Mouse (Mus musculus) myocyte (in vitro differentiated cells): ENCODE results near the gene Smg6. TPM values are rescaled to one million over a fixed set of nuclear protein-coding genes. Genes with fewer than 3 reads are reported as not detected.

ENCODE experiments used
- H3K27me3 ChIP-seq: one replicate; pipeline ENCODE4 v1.6.1; 2011; ENCODE audit not compliant: control insufficient read depth, insufficient read depth, insufficient read length
- H3K36me3 ChIP-seq: one replicate; pipeline ENCODE4 v1.6.1; 2011; ENCODE audit not compliant: control insufficient read depth, insufficient read depth
- H3K4me2 ChIP-seq: one replicate; pipeline ENCODE4 v1.6.1; 2011; ENCODE audit warnings: low read depth, control low read depth
- H3K4me3 ChIP-seq: one replicate; pipeline ENCODE4 v1.5.1; 2011; ENCODE audit warnings: mild to moderate bottlenecking, control low read depth, moderate library complexity
- H3K79me2 ChIP-seq: one replicate; pipeline ENCODE4 v1.6.1; 2011; ENCODE audit not compliant: control insufficient read depth, insufficient read depth
- H3ac ChIP-seq: one replicate; pipeline ENCODE4 v1.6.1; 2011; ENCODE audit not compliant: control insufficient read depth, insufficient read length
- CEBPB ChIP-seq: IDR thresholded peaks from 2 replicates; pipeline ENCODE4 v1.6.1; 2011; ENCODE audit warnings: mild to moderate bottlenecking, moderate library complexity; ENCODE audit not compliant: poor library complexity, insufficient read depth, severe bottlenecking
- E2F4 ChIP-seq: IDR thresholded peaks from one replicate; pipeline ENCODE4 v1.6.1; 2011; ENCODE audit warnings: mild to moderate bottlenecking, control low read depth, moderate library complexity; ENCODE audit not compliant: insufficient read depth
- MAX ChIP-seq: IDR thresholded peaks from one replicate; pipeline ENCODE4 v1.6.1; 2011; ENCODE audit warnings: low read depth, mild to moderate bottlenecking, control low read depth
- MYOD1 ChIP-seq, 3 experiments: IDR thresholded peaks; one replicate each; pipeline ENCODE4 v1.6.1; 2011; ENCODE audit warnings: control low read depth in 2 of 3, low read depth in 2 of 3, mild to moderate bottlenecking in 2 of 3, moderate library complexity in 1 of 3; ENCODE audit not compliant: insufficient read length in 2 of 3, control insufficient read depth in 1 of 3
- MYOG ChIP-seq, 3 experiments: IDR thresholded peaks; one replicate each; pipeline ENCODE4 v1.6.1; 2011; ENCODE audit warnings: control low read depth in 2 of 3, low read depth in 2 of 3, mild to moderate bottlenecking in 2 of 3; ENCODE audit not compliant: insufficient read length in 2 of 3, control insufficient read depth in 1 of 3, insufficient read depth in 1 of 3
- POLR2A ChIP-seq: IDR thresholded peaks from one replicate; pipeline ENCODE4 v1.6.1; 2011; ENCODE audit warnings: low read depth, mild to moderate bottlenecking, control low read depth, moderate library complexity; ENCODE audit not compliant: insufficient read length
- POLR2AphosphoS2 ChIP-seq: IDR thresholded peaks from one replicate; pipeline ENCODE4 v1.6.1; 2011; ENCODE audit warnings: low read depth, control low read depth; ENCODE audit not compliant: insufficient read length
- REST ChIP-seq: IDR thresholded peaks from one replicate; pipeline ENCODE4 v1.6.1; 2011; ENCODE audit warnings: mild to moderate bottlenecking, control low read depth, moderate library complexity; ENCODE audit not compliant: insufficient read depth, insufficient read length
- SRF ChIP-seq: IDR thresholded peaks from one replicate; pipeline ENCODE4 v1.6.1; 2011; ENCODE audit warnings: low read depth; ENCODE audit not compliant: control insufficient read depth, insufficient read length
- TCF12 ChIP-seq: IDR thresholded peaks from one replicate; pipeline ENCODE4 v1.6.1; 2011; ENCODE audit warnings: mild to moderate bottlenecking, control low read depth; ENCODE audit not compliant: poor library complexity, insufficient read depth, severe bottlenecking
- TCF3 ChIP-seq: IDR thresholded peaks from one replicate; pipeline ENCODE4 v1.6.1; 2011; ENCODE audit warnings: low read depth, control low read depth; ENCODE audit not compliant: insufficient read length
- USF1 ChIP-seq: IDR thresholded peaks from one replicate; pipeline ENCODE4 v1.6.1; 2011; ENCODE audit warnings: low read depth, mild to moderate bottlenecking, control low read depth, moderate library complexity
- polyA plus RNA-seq: library from polyadenylated mRNA; unstranded; fragments of >200 nt; fragmentation: generic; extraction: Trizol; gene quantifications from one replicate; pipeline ENCODE4 v1.2.1, GENCODE M21; 2012; ENCODE audit warnings: missing spikeins

The Smg6 gene
- polyA plus RNA-seq, 1 experiment = 14.7 TPM

DNA sequence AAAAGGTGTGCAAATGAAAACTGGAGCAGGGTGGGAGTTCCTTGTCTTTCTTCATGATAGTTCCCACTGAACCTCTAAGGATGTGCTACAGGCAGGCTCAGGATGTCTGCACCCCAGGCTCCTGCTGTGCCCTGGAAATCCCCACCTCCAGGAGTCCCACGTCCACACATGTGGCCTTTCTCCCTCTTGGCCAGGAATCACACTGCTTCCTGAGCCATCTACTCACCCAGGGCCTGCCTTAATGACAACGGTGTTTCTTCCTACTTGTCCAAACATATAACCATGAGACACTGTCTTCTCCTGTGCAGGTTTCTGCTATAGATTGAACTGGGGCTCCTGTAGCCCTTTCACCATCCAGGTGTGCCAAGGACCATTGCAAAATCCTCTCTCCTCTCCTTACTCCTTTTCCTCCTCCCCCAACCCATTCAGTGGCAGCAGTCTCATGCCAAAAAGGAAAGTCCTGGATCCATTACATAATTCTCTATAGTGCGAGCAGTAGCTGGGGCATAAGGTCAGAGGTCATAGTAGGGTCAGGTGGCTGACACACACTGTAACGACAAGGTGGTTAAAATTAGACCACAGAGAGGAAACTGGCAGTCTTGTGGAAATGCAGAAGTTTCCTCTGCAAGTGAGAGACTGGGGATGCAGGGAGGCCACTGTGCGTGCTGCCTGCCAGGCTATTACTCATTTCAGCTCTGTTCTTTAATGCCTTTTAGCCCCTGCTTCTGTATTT is 211.2 kb downstream of the Smg6 start:
- Histone ChIP-seq H3K79me2 (no peaks in the 10 kb centered on the region), H3K4me3 (no peak overlapping the region), H3K27me3 (no peaks in the 10 kb centered on the region), H3K4me2 (no peak overlapping the region), H3ac (no peak overlapping the region), H3K36me3 (no peaks in the 10 kb centered on the region)
- TF ChIP-seq MAX = no peak
- TF ChIP-seq POLR2AphosphoS2 = no peak
- no peak for TF ChIP-seq TCF3
- TF ChIP-seq USF1 = no peak
- TF ChIP-seq MYOG (IDR thresholded peaks at IDR 0.05; ENCODE audit: control insufficient read depth in 1 of 3, insufficient read depth in 1 of 3, insufficient read length in 2 of 3, low read depth in 2 of 3) = no peak
- no peak for TF ChIP-seq CEBPB
- no peak for TF ChIP-seq REST
- TF ChIP-seq TCF12 = no peak
- TF ChIP-seq E2F4 = no peak
- TF ChIP-seq POLR2A = no peak
- TF ChIP-seq MYOD1 (IDR thresholded peaks at IDR 0.05; ENCODE audit: control insufficient read depth in 1 of 3, insufficient read length in 2 of 3, low read depth in 2 of 3) = no peak
- TF ChIP-seq SRF = no peak

DNA sequence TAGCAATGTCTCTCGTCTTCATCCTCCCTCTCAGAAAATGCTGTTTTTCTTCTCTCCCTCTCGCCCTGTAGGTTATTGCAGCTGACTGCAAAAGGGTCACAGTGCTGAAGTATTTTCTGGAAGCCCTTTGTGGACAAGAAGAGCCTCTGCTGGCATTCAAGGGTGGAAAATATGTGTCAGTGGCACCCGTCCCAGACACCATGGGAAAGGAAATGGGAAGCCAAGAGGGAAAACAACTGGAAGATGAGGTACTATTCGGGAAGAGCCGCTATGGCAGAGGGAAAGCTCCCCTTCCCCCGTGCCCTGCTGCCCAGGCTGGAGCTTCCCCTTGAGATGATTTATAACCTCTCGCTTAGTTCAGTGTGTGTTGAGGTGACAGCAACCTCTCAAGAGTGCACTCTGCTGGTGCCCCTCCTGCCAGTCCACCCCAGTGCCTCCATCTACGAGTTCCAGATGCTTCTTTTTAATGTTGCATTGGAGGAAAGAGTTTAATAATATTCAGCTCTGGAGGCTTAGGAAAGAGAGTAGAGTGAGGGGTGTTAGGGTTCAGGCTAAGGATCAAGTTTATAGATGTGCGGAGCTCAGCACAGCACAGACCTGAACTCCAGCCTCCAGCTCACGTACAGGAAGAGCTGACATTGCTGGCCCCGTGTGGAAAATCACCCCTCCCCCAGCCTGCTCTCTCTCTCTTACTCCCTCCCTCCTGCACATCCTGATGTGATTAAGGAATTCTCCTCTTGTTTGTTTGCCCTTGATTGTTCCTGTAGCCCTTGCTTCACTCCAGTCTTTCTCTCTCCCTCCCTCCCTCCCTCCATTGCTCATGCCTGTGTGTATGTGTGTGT is 213.7 kb downstream of the Smg6 start:
- H3K4me3 ChIP-seq = no peak overlapping the region
- no peaks in the 10 kb centered on the region for H3K27me3 ChIP-seq
- peaks cover 14% of the 10 kb centered on the region for H3K36me3 ChIP-seq
- no peak overlapping the region for H3ac ChIP-seq
- no peaks in the 10 kb centered on the region for H3K79me2 ChIP-seq
- TF ChIP-seq MAX (no peak), POLR2AphosphoS2 (no peak), POLR2A (no peak), REST (no peak), TCF3 (no peak), SRF (no peak), TCF12 (no peak), CEBPB (no peak), E2F4 (no peak), MYOG (IDR thresholded peaks at IDR 0.05; ENCODE audit: control insufficient read depth in 1 of 3, insufficient read depth in 1 of 3, insufficient read length in 2 of 3, low read depth in 2 of 3) (no peak), MYOD1 (IDR thresholded peaks at IDR 0.05; ENCODE audit: control insufficient read depth in 1 of 3, insufficient read length in 2 of 3, low read depth in 2 of 3) (no peak)
- no peak overlapping the region for H3K4me2 ChIP-seq

DNA sequence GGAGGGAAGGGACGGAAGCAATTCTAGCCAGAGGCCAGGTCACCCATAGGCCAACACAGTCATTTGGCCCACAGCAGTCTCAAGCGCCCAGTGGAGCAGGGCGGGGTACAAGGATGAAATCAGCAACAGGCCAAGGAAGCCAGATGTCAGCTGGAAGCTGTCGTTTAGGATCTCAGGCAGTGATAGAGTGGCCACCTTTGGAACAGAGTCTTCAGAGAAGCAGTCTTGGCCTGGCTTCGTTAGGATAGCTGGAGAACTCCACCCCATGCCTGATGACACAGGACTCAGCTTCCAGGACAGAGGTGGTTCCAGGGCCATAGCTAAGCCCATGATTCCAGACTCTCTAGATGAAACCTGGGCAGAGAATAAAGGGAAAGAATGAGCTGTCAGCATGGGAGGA is 214.8 kb downstream of the Smg6 start:
- Histone ChIP-seq H3K4me2 (no peak overlapping the region), H3K36me3 (peaks cover 14% of the 10 kb centered on the region), H3K4me3 (no peak overlapping the region), H3K27me3 (no peaks in the 10 kb centered on the region), H3ac (no peak overlapping the region), H3K79me2 (no peaks in the 10 kb centered on the region)
- TF ChIP-seq MYOG (IDR thresholded peaks at IDR 0.05; ENCODE audit: control insufficient read depth in 1 of 3, insufficient read depth in 1 of 3, insufficient read length in 2 of 3, low read depth in 2 of 3) (no peak), USF1 (no peak), TCF3 (no peak), REST (no peak), E2F4 (no peak), MYOD1 (IDR thresholded peaks at IDR 0.05; ENCODE audit: control insufficient read depth in 1 of 3, insufficient read length in 2 of 3, low read depth in 2 of 3) (no peak), MAX (no peak), POLR2A (no peak), TCF12 (no peak), SRF (no peak), POLR2AphosphoS2 (no peak), CEBPB (no peak)

DNA sequence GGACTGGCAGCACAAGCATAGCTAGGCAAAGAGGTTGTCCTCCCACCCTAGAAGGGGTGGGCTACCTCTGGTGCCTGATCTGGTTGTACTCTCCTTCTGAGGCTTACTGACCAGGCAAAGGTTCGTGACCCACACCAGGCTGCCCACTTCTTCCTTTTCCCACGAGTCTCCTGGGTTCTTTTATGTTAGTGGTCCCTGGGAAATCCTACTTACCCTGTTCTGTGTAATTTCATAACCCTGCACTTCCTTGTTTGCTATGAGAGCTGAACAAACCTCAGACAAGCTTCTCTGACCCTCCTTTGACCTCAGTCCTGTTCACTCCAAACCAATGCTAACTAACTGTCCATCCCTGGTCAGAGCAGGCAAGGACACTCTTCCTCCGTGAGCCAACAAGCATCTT is 215.4 kb downstream of the Smg6 start:
- Histone ChIP-seq H3K36me3 (peaks cover 18% of the 10 kb centered on the region), H3K27me3 (no peaks in the 10 kb centered on the region), H3K79me2 (no peaks in the 10 kb centered on the region), H3K4me2 (no peak overlapping the region), H3ac (no peak overlapping the region), H3K4me3 (no peak overlapping the region)
- TF ChIP-seq MAX = no peak
- TF ChIP-seq CEBPB = no peak
- TF ChIP-seq MYOG (IDR thresholded peaks at IDR 0.05; ENCODE audit: control insufficient read depth in 1 of 3, insufficient read depth in 1 of 3, insufficient read length in 2 of 3, low read depth in 2 of 3) = no peak
- TF ChIP-seq MYOD1 (IDR thresholded peaks at IDR 0.05; ENCODE audit: control insufficient read depth in 1 of 3, insufficient read length in 2 of 3, low read depth in 2 of 3) = no peak
- no peak for TF ChIP-seq USF1
- no peak for TF ChIP-seq REST
- TF ChIP-seq E2F4 = no peak
- no peak for TF ChIP-seq TCF12
- TF ChIP-seq TCF3 = no peak
- TF ChIP-seq SRF = no peak
- no peak for TF ChIP-seq POLR2A
